Mouse (Mus musculus) adrenal gland (tissue): ENCODE measurements at regions not wholly inside any gene's neighbourhood (a gene's known extent, or its start where the extent isn't known, plus 50 kb on each side); places are given as distances from the start of the nearest gene placed in this dataset.

Source experiments
- intact Hi-C: fragments of 180-260 bp; cut with DNase I; formaldehyde crosslinking; loops from one replicate; pipeline ENCODE4 v1.15.1; 2025

- intact Hi-C loops = no loop called here
Measured at GRCm38 (mm10) chr5:4697346-4698095, 60.3 kb downstream of the Fzd1 start.

- intact Hi-C loops = no loop called here
Measured at GRCm38 (mm10) chr5:4696701-4697100, 61.1 kb downstream of the Fzd1 start.

GRCm38 (mm10) chr5:4689130-4689529, 68.7 kb downstream of the Fzd1 start:
- intact Hi-C loops = no loop called here

GRCm38 (mm10) chr5:4675316-4675715, 82.5 kb downstream of the Fzd1 start:
- intact Hi-C loops = no loop called here

- intact Hi-C loops = no loop called here
Measured at GRCm38 (mm10) chr5:4666381-4666780, 91.5 kb downstream of the Fzd1 start.

GRCm38 (mm10) chr5:4665978-4666377, 91.9 kb downstream of the Fzd1 start:
- intact Hi-C loops = no loop called here

GRCm38 (mm10) chr5:4664918-4665317, 92.9 kb downstream of the Fzd1 start:
- intact Hi-C loops = no loop called here

GRCm38 (mm10) chr5:4664488-4664887, 93.3 kb downstream of the Fzd1 start:
- intact Hi-C loops = no loop called here

- intact Hi-C loops = no loop called here
Measured at GRCm38 (mm10) chr5:4662198-4662585, 95.6 kb downstream of the Fzd1 start.

GRCm38 (mm10) chr5:4661420-4662197, 96.2 kb downstream of the Fzd1 start:
- intact Hi-C loops = no loop called here

- intact Hi-C loops = no loop called here
Measured at GRCm38 (mm10) chr5:4657982-4658381, 99.9 kb downstream of the Fzd1 start.

GRCm38 (mm10) chr5:4654186-4654585, 103.6 kb downstream of the Fzd1 start:
- intact Hi-C loops = no loop called here

- intact Hi-C loops = no loop called here
Measured at GRCm38 (mm10) chr5:4651167-4651955, 106.5 kb downstream of the Fzd1 start.

GRCm38 (mm10) chr5:4650709-4651108, 107.1 kb downstream of the Fzd1 start:
- intact Hi-C loops = no loop called here

GRCm38 (mm10) chr5:4649858-4650556, 107.8 kb downstream of the Fzd1 start:
- intact Hi-C loops = no loop called here

GRCm38 (mm10) chr5:4641041-4641440, 116.8 kb downstream of the Fzd1 start:
- intact Hi-C loops = no loop called here

- intact Hi-C loops = no loop called here
Measured at GRCm38 (mm10) chr5:4633763-4634162, 124.1 kb downstream of the Fzd1 start.

- intact Hi-C loops = no loop called here
Measured at GRCm38 (mm10) chr5:4625206-4625605, 132.6 kb downstream of the Fzd1 start.

- intact Hi-C loops = no loop called here
Measured at GRCm38 (mm10) chr5:4623625-4624024, 134.2 kb downstream of the Fzd1 start.

- intact Hi-C loops = no loop called here
Measured at GRCm38 (mm10) chr5:4620513-4621210, 137.2 kb downstream of the Fzd1 start.

GRCm38 (mm10) chr5:4615233-4615632, 142.6 kb downstream of the Fzd1 start:
- intact Hi-C loops = no loop called here
